Mouse (Mus musculus) ES-Bruce4 (cell line): ENCODE measurements at regions not wholly inside any gene's neighbourhood (a gene's known extent, or its start where the extent isn't known, plus 50 kb on each side); places are given as distances from the start of the nearest gene placed in this dataset.

Source experiments
- CTCF ChIP-seq: IDR thresholded peaks from one replicate; pipeline ENCODE4 v1.8.1; 2011; ENCODE audit warnings: low read depth, low read length
- EP300 ChIP-seq: IDR thresholded peaks from 2 replicates; pipeline ENCODE4 v1.6.1; 2011; ENCODE audit warnings: low read depth, low read length; ENCODE audit not compliant: insufficient read depth
- POLR2A ChIP-seq: IDR thresholded peaks from one replicate; pipeline ENCODE4 v1.8.1; 2011; ENCODE audit warnings: low read length; ENCODE audit not compliant: insufficient read depth

DNA sequence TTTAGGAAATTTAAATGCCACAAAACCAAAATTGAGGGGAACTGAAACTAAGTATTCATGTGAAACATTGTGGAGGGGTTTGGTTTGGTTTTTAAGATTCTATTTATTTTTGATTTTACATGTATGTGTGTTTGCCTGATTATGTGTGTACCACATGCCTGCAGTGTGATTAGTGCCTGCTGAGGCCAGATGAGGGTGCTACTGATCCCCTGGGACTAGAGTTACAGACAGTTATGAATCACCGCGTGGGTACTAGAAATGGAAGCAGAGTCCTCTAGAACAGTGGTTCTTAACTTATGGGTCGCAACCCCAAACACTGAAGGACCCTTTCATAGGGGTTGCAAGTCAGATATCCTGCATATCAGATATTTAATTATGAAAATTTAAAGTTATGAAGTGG lies 54.0 kb upstream of the Nfe2l3 start:
- TF ChIP-seq CTCF (peak; percentile 7), POLR2A (no peak), EP300 (no peak)
